Mouse (Mus musculus) G1E (cell line): Measurements from ENCODE around the gene Fam20a.

ENCODE experiments used
- CTCF ChIP-seq: IDR thresholded peaks from 2 replicates; pipeline ENCODE4 v1.5.1; 2012; ENCODE audit warnings: low read depth, low read length, inconsistent platforms, mixed read lengths
- TAL1 ChIP-seq: conservative IDR thresholded peaks from 2 replicates; pipeline ENCODE4 v1.6.1; 2012; ENCODE audit warnings: low read depth, low read length, inconsistent platforms, mixed read lengths

GRCm38 (mm10) chr11:109671136-109672020 is 50.7 kb downstream of the Fam20a start:
- no peak for TF ChIP-seq CTCF
- TF ChIP-seq TAL1, result no peak
